Mouse (Mus musculus): ENCODE results near the gene Hist2h2be. TPM values are rescaled to one million over a fixed set of nuclear protein-coding genes. Genes with fewer than 3 reads are reported as not detected.
A peak's percentile ranks its signal among the peaks of the same experiment; 100 is the strongest.
"Not testable (repeated sequence)": the region's sequence is repeated elsewhere in the genome, so short reads cannot be mapped to it uniquely, and the experiment has no call there.

Gene Hist2h2be
- polyA plus RNA-seq, 1 experiment from 2014 or later, result 8.7 TPM

GRCm38 (mm10) chr3:96263558-96264403 lies 42.9 kb downstream of the Hist2h2be start:
- peak overlapping the region; percentile 78 for H3K9ac ChIP-seq (ENCODE audit: low read depth, low read length)
- no peaks in the 10 kb centered on the region for H3K36me3 ChIP-seq (ENCODE audit: insufficient read depth, low read length)
- peaks cover 14% of the 10 kb centered on the region for H3K4me1 ChIP-seq (replicated peaks; ENCODE audit: insufficient read depth, low read length)
- peak overlapping the region; percentile 96 for H3K27ac ChIP-seq
- no peaks in the 10 kb centered on the region for H3K27me3 ChIP-seq (ENCODE audit: insufficient read depth, low read length)
- DNase-seq (ENCODE audit: low spot score), result peak; percentile 83
- WGBS, result 4% methylated on average over 27 of the region's 27 CpGs
- peak overlapping the region; percentile 82 for H3K4me2 ChIP-seq (ENCODE audit: low read length)
- H3K9me3 ChIP-seq (replicated peaks; ENCODE audit: low read length), result no peaks in the 10 kb centered on the region
- peak overlapping the region; percentile 60 for H3K4me3 ChIP-seq (replicated peaks; ENCODE audit: low read depth, low read length)
- ATAC-seq (replicated peaks; ENCODE audit: low FRiP score, low read depth), result peak; percentile 31; the same call in 1 of the 2 replicates
- TF ChIP-seq CTCF (IDR thresholded peaks at IDR 0.05; ENCODE audit: low read depth), result no peak

- Histone ChIP-seq H3K9ac (ENCODE audit: low read depth, low read length) (peak overlapping the region; percentile 78; the same call in 1 of the 2 replicates), H3K27ac (peak overlapping the region; percentile 96), H3K4me1 (replicated peaks; ENCODE audit: insufficient read depth, low read length) (peaks cover 14% of the 10 kb centered on the region), H3K36me3 (ENCODE audit: insufficient read depth, low read length) (no peaks in the 10 kb centered on the region), H3K4me3 (replicated peaks; ENCODE audit: low read depth, low read length) (peak overlapping the region; percentile 60; the same call in 1 of the 2 replicates), H3K4me2 (ENCODE audit: low read length) (peak overlapping the region; percentile 82), H3K9me3 (replicated peaks; ENCODE audit: low read length) (no peaks in the 10 kb centered on the region), H3K27me3 (ENCODE audit: insufficient read depth, low read length) (no peaks in the 10 kb centered on the region)
- DNase-seq (ENCODE audit: low spot score), result no peak
- 69% methylated on average over 7 of the region's 7 CpGs for WGBS
- ATAC-seq (replicated peaks; ENCODE audit: low FRiP score, low read depth), result no peak
- TF ChIP-seq CTCF (IDR thresholded peaks at IDR 0.05; ENCODE audit: low read depth), result no peak
Measured at GRCm38 (mm10) chr3:96264404-96264949, 43.6 kb downstream of the Hist2h2be start.

DNA sequence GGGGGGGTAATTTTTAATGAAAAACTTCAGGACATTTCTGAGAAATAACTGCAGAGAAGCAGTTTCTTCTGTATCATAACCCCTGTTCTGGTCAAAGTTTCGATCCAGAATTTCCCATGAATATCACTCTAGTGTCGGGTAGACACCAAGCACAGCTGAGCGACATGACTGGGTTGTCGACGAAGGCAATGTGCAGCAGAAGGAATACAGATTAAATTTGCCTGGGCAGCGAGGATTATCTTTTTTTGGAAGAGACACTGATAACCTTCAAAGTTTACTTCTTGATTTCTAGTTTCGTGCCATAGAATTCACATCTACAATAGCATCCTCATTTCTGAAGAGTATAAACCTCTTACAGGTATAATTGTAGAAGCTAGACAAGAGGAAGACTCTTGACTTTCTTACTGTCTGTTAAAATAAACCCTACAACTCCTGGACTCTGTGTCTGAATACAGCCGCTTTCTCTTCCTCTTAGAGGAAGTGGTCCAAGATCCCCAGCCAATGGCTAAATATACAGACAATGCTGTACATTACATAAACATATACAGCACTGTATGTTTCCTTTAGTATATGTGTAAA lies 45.3 kb downstream of the Hist2h2be start:
- Histone ChIP-seq H3K4me1 (replicated peaks; ENCODE audit: insufficient read depth, low read length) (peaks cover 14% of the 10 kb centered on the region), H3K36me3 (ENCODE audit: insufficient read depth, low read length) (no peaks in the 10 kb centered on the region), H3K9ac (ENCODE audit: low read depth, low read length) (no peak overlapping the region), H3K4me3 (replicated peaks; ENCODE audit: low read depth, low read length) (no peak overlapping the region), H3K9me3 (replicated peaks; ENCODE audit: low read length) (no peaks in the 10 kb centered on the region), H3K27ac (no peak overlapping the region), H3K4me2 (ENCODE audit: low read length) (no peak overlapping the region), H3K27me3 (ENCODE audit: insufficient read depth, low read length) (no peaks in the 10 kb centered on the region)
- DNase-seq (ENCODE audit: low spot score) (no peak), ATAC-seq (replicated peaks; ENCODE audit: low FRiP score, low read depth) (no peak)
- no peak for TF ChIP-seq CTCF (IDR thresholded peaks at IDR 0.05; ENCODE audit: low read depth)
- WGBS, result 82% methylated on average over 8 of the region's 8 CpGs

DNA sequence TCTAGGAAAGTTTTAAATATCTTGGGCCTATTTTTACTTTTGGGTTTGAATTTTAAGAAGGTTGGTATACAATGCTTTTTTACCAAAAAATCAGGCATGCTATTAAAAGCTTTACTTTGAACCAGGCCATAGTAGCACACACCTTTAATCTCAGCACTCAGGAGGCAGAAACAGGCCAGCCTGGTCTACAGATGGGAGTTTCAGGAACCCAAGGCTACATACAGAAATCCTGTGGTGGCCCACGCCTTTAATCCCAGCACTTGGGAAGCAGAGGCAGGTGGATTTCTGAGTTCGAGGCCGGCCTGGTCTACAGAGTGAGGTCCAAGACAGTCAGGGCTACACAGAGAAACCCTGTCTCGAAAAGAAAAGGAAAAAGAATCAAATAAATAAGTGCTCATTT lies 46.6 kb downstream of the Hist2h2be start:
- no peaks in the 10 kb centered on the region for H3K27me3 ChIP-seq (ENCODE audit: insufficient read depth, low read length)
- H3K4me3 ChIP-seq (replicated peaks; ENCODE audit: low read depth, low read length), result peak overlapping the region; percentile 37
- H3K4me1 ChIP-seq (replicated peaks; ENCODE audit: insufficient read depth, low read length), result peaks cover 11% of the 10 kb centered on the region
- peak overlapping the region; percentile 60; the same call in 1 of the 2 replicates for H3K4me2 ChIP-seq (ENCODE audit: low read length)
- DNase-seq (ENCODE audit: low spot score), result no peak
- H3K9me3 ChIP-seq (replicated peaks; ENCODE audit: low read length), result no peaks in the 10 kb centered on the region
- TF ChIP-seq CTCF (IDR thresholded peaks at IDR 0.05; ENCODE audit: low read depth), result no peak
- 76% methylated on average over 4 of the region's 4 CpGs for WGBS
- H3K36me3 ChIP-seq (ENCODE audit: insufficient read depth, low read length), result no peaks in the 10 kb centered on the region
- no peak for ATAC-seq (replicated peaks; ENCODE audit: low FRiP score, low read depth)
- H3K9ac ChIP-seq (ENCODE audit: low read depth, low read length), result no peak overlapping the region
- H3K27ac ChIP-seq, result peak overlapping the region; percentile 93

DNA sequence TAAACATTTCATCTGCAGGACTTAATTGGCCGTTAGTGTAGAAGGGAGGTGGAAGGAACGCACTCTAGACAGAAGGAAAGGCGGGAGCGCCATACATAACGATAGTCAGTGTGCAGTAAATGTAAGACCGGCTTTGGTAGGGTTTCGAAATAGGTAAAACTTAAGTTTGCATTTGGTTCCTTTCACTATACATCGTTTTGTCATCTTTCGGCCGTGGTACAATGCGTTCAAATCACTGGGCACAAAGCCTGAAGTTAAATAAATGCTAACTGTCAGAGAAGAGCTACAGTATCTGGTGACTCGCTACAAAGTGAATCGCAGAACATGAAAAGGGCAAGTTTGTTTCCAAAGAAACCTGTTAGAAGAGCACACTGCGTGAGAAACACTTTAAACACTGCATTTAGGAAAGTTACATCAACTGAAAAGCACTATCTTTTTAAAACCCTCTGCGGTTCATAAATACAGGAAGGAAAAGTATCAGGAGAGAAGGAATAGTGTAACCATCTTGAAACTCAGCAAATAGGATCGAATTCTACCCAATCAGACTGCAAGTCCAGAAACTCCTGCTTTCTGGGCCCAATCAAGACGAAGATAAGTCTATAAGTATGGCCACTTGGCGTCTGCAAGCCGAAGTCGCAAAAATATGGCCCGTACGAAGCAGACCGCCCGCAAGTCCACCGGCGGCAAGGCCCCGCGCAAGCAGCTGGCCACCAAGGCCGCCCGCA lies 47.3 kb downstream of the Hist2h2be start, which contains the start of gene Hist2h3b:
Gene Hist2h3b (plus strand): TSS at position 604 of the 725 bp plus-strand sequence.
- no peaks in the 10 kb centered on the region for H3K9me3 ChIP-seq (replicated peaks; ENCODE audit: low read length)
- 16% methylated on average over 28 of the region's 30 CpGs for WGBS
- peak within 1 kb of the TSS; percentile 93 for H3K27ac ChIP-seq
- H3K9ac ChIP-seq (ENCODE audit: low read depth, low read length), result peak within 1 kb of the TSS; percentile 64
- TF ChIP-seq CTCF (IDR thresholded peaks at IDR 0.05; ENCODE audit: low read depth), result no peak
- ATAC-seq (replicated peaks; ENCODE audit: low FRiP score, low read depth) (peak; percentile 68), DNase-seq (ENCODE audit: low spot score) (peak; percentile 98)
- H3K4me3 ChIP-seq (replicated peaks; ENCODE audit: low read depth, low read length), result peak within 1 kb of the TSS; percentile 54
- H3K4me2 ChIP-seq (ENCODE audit: low read length), result peak within 1 kb of the TSS; percentile 85
- H3K4me1 ChIP-seq (replicated peaks; ENCODE audit: insufficient read depth, low read length), result peaks cover 11% of the 10 kb centered on the region
- H3K27me3 ChIP-seq (ENCODE audit: insufficient read depth, low read length), result no peaks in the 10 kb centered on the region
- no peaks in the 10 kb centered on the region for H3K36me3 ChIP-seq (ENCODE audit: insufficient read depth, low read length)

- ATAC-seq (replicated peaks; ENCODE audit: low FRiP score, low read depth), result peak; percentile 35
- DNase-seq (ENCODE audit: low spot score); H3K9me3 ChIP-seq (replicated peaks; ENCODE audit: low read length); H3K36me3 ChIP-seq (ENCODE audit: insufficient read depth, low read length); H3K27me3 ChIP-seq (ENCODE audit: insufficient read depth, low read length): not testable (repeated sequence)
- Histone ChIP-seq H3K4me2 (ENCODE audit: low read length) (peak overlapping the region; percentile 85), H3K4me1 (replicated peaks; ENCODE audit: insufficient read depth, low read length) (peaks cover 11% of the 10 kb centered on the region), H3K27ac (peak overlapping the region; percentile 93), H3K4me3 (replicated peaks; ENCODE audit: low read depth, low read length) (peak overlapping the region; percentile 54), H3K9ac (ENCODE audit: low read depth, low read length) (peak overlapping the region; percentile 64)
- 0% methylated on average over 9 of the region's 44 CpGs for WGBS
Measured at GRCm38 (mm10) chr3:96268776-96269378, 48.0 kb downstream of the Hist2h2be start.

All from kidney, postnatal 0 days (tissue).